Mouse (Mus musculus) Patski (cell line): ENCODE results near the gene Col4a2. TPM values are rescaled to one million over a fixed set of nuclear protein-coding genes. Genes with fewer than 3 reads are reported as not detected.

ENCODE experiments used
- ATAC-seq: fragments of 100-300 bp; one replicate; pipeline ENCODE4 v1.8.0; 2021
- CTCF ChIA-PET: fragments of 350-600 bp; sonication (Branson Sonifier 250); formaldehyde crosslinking; loops from one replicate; lab custom pipeline; 2022; ENCODE audit warnings: inconsistent platforms; lab: Charles Lee
- POLR2A ChIA-PET: fragments of 350-600 bp; sonication (Branson Sonifier 250); formaldehyde crosslinking; loops from one replicate; lab custom pipeline; 2022; ENCODE audit warnings: antibody characterized with exemption, inconsistent platforms; lab: Charles Lee
- DNase-seq: peaks from one replicate; pipeline ENCODE4 v3.0.0-alpha.2; 2011; ENCODE audit warnings: low read depth, low spot score
- H3K27me3 ChIP-seq: fragments of 371-371 bp; one replicate; pipeline ENCODE4 v1.5.1; 2021
- CTCF ChIP-seq: fragments of 100-300 bp; IDR thresholded peaks from one replicate; pipeline ENCODE4 v1.5.1; 2021
- in situ Hi-C: fragments of 300-500 bp; cut with MboI; formaldehyde crosslinking; loops from 3 replicates; pipeline ENCODE4 v1.11.1; 2018; ENCODE audit warnings: low pct_unique_long_range_greater_than_20kb, mixed read lengths
- polyA plus RNA-seq: library from polyadenylated mRNA; unstranded; gene quantifications from one replicate; pipeline ENCODE4 v1.2.3, GENCODE M21; 2021

Gene Col4a2
- polyA plus RNA-seq, 1 experiment from 2014 or later = 206 TPM

GRCm38 (mm10) chr8:11377391-11378210 is 65.0 kb downstream of the Col4a2 start:
- no peaks in the 10 kb centered on the region for H3K27me3 ChIP-seq
- no peak for TF ChIP-seq CTCF
- CTCF ChIA-PET = interaction anchor here (1.3 kb wide), 1 partner anchor 48 kb away, joined by 4 read pairs; no protein-coding TSS in a partner anchor
- DNase-seq (no peak), ATAC-seq (no peak)
- POLR2A ChIA-PET = interaction anchor here (0.6 kb wide), 1 partner anchor 504 kb away, joined by 5 read pairs; no protein-coding TSS in a partner anchor
- in situ Hi-C loops = no loop called here

GRCm38 (mm10) chr8:11379590-11379989 is 67.0 kb downstream of the Col4a2 start:
- DNase-seq (no peak), ATAC-seq (no peak)
- CTCF ChIA-PET = no interaction called here
- no peak for TF ChIP-seq CTCF
- H3K27me3 ChIP-seq = no peaks in the 10 kb centered on the region
- in situ Hi-C loops = no loop called here
- POLR2A ChIA-PET = no interaction called here

GRCm38 (mm10) chr8:11381544-11381943 is 68.9 kb downstream of the Col4a2 start:
- ChIA-PET CTCF (interaction anchor here (0.9 to 1.9 kb wide), 3 partner anchors 12 to 129 kb away, joined by 3 to 4 read pairs (median 4); no protein-coding TSS in a partner anchor), POLR2A (interaction anchor here (0.5 to 1.2 kb wide), 2 partner anchors 67 to 91 kb away, joined by 3 read pairs; no protein-coding TSS in a partner anchor)
- DNase-seq (no peak), ATAC-seq (peak; percentile 8)
- in situ Hi-C loops = no loop called here
- TF ChIP-seq CTCF = no peak
- H3K27me3 ChIP-seq = no peaks in the 10 kb centered on the region

- ATAC-seq (peak; percentile 92), DNase-seq (peak; percentile 97)
- TF ChIP-seq CTCF = no peak
- H3K27me3 ChIP-seq = no peaks in the 10 kb centered on the region
- in situ Hi-C loops = no loop called here
- ChIA-PET POLR2A (interaction anchor here (0.6 to 1.7 kb wide), 4 partner anchors 12 to 753 kb away, joined by 3 to 5 read pairs (median 3); no protein-coding TSS in a partner anchor), CTCF (interaction anchor here (1.0 to 1.9 kb wide), 8 partner anchors 11 to 120 kb away, joined by 3 to 7 read pairs (median 4); no protein-coding TSS in a partner anchor)
Observed at GRCm38 (mm10) chr8:11382059-11382810, 69.6 kb downstream of the Col4a2 start.

GRCm38 (mm10) chr8:11382933-11383332 is 70.3 kb downstream of the Col4a2 start:
- in situ Hi-C loops = no loop called here
- no peak for TF ChIP-seq CTCF
- no peak for ATAC-seq
- POLR2A ChIA-PET = interaction anchor here (0.6 to 1.7 kb wide), 6 partner anchors 12 to 754 kb away, joined by 3 to 5 read pairs (median 4); no protein-coding TSS in a partner anchor
- CTCF ChIA-PET = interaction anchor here (0.8 to 1.5 kb wide), 8 partner anchors 9 to 121 kb away, joined by 3 to 11 read pairs (median 4); no protein-coding TSS in a partner anchor
- no peak for DNase-seq
- no peaks in the 10 kb centered on the region for H3K27me3 ChIP-seq

- ChIA-PET CTCF (interaction anchor here (0.8 to 1.5 kb wide), 8 partner anchors 9 to 122 kb away, joined by 3 to 11 read pairs (median 4); no protein-coding TSS in a partner anchor), POLR2A (interaction anchor here (0.6 to 1.7 kb wide), 4 partner anchors 13 to 77 kb away, joined by 3 to 5 read pairs (median 4); no protein-coding TSS in a partner anchor)
- ATAC-seq = no peak
- H3K27me3 ChIP-seq = no peaks in the 10 kb centered on the region
- DNase-seq = no peak
- no peak for TF ChIP-seq CTCF
- in situ Hi-C loops = no loop called here
Observed at GRCm38 (mm10) chr8:11383379-11383778, 70.8 kb downstream of the Col4a2 start.

- POLR2A ChIA-PET = no interaction called here
- DNase-seq = no peak
- H3K27me3 ChIP-seq = no peaks in the 10 kb centered on the region
- in situ Hi-C loops = loop anchor here (5.0 kb wide), 1 partner anchor 73 kb away; the partner anchor contains the start of genes Col4a1 and Col4a2
- CTCF ChIA-PET = interaction anchor here (1.0 to 1.3 kb wide), 2 partner anchors 14 to 24 kb away, joined by 3 to 4 read pairs; no protein-coding TSS in a partner anchor
- TF ChIP-seq CTCF = no peak
- no peak for ATAC-seq
Observed at GRCm38 (mm10) chr8:11384841-11385240, 72.2 kb downstream of the Col4a2 start.

GRCm38 (mm10) chr8:11385272-11385905 is 72.8 kb downstream of the Col4a2 start:
- TF ChIP-seq CTCF = no peak
- in situ Hi-C loops = loop anchor here (5.0 kb wide), 1 partner anchor 73 kb away; the partner anchor contains the start of genes Col4a1 and Col4a2
- CTCF ChIA-PET = interaction anchor here (1.0 to 1.5 kb wide), 4 partner anchors 15 to 132 kb away, joined by 3 to 4 read pairs (median 4); no protein-coding TSS in a partner anchor

GRCm38 (mm10) chr8:11387282-11387681 is 74.7 kb downstream of the Col4a2 start:
- in situ Hi-C loops = loop anchor here (5.0 kb wide), 1 partner anchor 75 kb away; the partner anchor contains the start of genes Col4a1 and Col4a2

More at GRCm38 (mm10) chr8:11385272-11385905, 72.8 kb downstream of the Col4a2 start:
- no peaks in the 10 kb centered on the region for H3K27me3 ChIP-seq
- POLR2A ChIA-PET = no interaction called here
- DNase-seq (no peak), ATAC-seq (no peak)

More at GRCm38 (mm10) chr8:11387282-11387681, 74.7 kb downstream of the Col4a2 start:
- ChIA-PET CTCF (interaction anchor here (1.3 to 1.5 kb wide), 3 partner anchors 22 to 134 kb away, joined by 3 to 4 read pairs (median 4); no protein-coding TSS in a partner anchor), POLR2A (interaction anchor here (2.3 kb wide), 1 partner anchor 60 kb away, joined by 6 read pairs; no protein-coding TSS in a partner anchor)
- no peak for TF ChIP-seq CTCF
- H3K27me3 ChIP-seq = no peaks in the 10 kb centered on the region
- ATAC-seq (peak; percentile 55), DNase-seq (no peak)
